ENCODE assay signal across 8 mouse cellular contexts in the genomic region with DNA sequence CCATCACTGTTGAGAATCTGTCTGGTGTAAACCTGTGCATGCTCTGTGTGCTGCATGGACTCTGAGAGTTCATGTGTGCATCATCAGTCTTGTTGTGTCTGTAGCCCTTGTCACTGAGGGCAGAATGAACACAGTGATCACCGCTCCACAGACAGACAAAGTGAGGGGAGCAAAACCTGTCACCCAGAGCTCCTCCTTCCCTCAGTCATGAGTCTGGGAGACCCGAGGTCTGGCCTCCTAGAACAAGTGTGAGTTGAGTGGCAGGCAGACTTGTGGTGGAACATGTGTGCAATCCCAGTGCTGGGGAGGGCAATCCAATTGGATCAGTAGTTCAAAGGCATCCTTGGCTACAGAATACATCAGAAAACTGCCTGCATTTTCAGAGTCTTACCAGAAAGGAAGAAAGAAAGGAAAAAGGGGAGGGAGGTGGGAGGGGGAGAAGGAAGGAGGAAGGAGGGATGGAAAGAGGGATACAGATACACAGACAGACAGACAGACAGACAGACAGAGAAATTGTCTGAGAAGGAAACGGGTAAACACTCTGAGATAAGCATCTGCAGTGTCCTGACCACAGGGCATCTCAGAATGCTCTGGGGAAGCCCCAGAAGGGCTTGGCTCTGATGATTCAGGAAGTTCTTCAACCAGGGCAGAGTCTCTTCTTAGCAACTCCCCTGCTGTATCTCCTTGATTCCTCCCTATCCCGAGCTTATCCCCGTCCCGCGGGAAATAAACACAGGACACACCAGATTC. TPM values are rescaled to one million over a fixed set of nuclear protein-coding genes. Genes with fewer than 3 reads are reported as not detected.
DNase-seq lines count a peak whose midpoint lies in the region; ATAC-seq and TF ChIP-seq lines count a peak whose summit lies in the region.

No protein-coding gene starts in this region.

- 0 out of 2 replicates have a peak overlapping the region, but pooled peaks have one; percentile 1 for H3K4me3 ChIP-seq in embryonic fibroblast, embryonic 13.5 days (ENCODE audit: insufficient read depth, low read length)
- H3K4me3 ChIP-seq in limb, embryonic 14.5 days (replicated peaks; ENCODE audit: low read length), result 0 out of 2 replicates have a peak overlapping the region, but pooled peaks have one; percentile 10
- H3K4me3 ChIP-seq in neural tube, embryonic 13.5 days, result peak overlapping the region; percentile 11; the same call in 1 of the 2 replicates

- H3K27me3 ChIP-seq in limb, embryonic 14.5 days (ENCODE audit: control insufficient read depth, insufficient read depth, low read length), result no peaks in the 10 kb centered on the region
- no peaks in the 10 kb centered on the region for H3K27me3 ChIP-seq in neural tube, embryonic 13.5 days

- H3K4me2 ChIP-seq in limb, embryonic 14.5 days (replicated peaks; ENCODE audit: low read depth, low read length, severe bottlenecking), result peak overlapping the region; percentile 36
- H3K4me2 ChIP-seq in neural tube, embryonic 13.5 days, result peak overlapping the region; percentile 45

- peak; percentile 8 for DNase-seq in retina, postnatal 1 day
- DNase-seq in retina, embryonic 14.5 days (ENCODE audit: low spot score), result no peak
- no peak for DNase-seq in limb, embryonic 14.5 days (ENCODE audit: low spot score)
- DNase-seq in right cerebral cortex, postnatal 14 days, result no peak
- DNase-seq in left cerebral cortex, adult 18-20 months (ENCODE audit: low spot score in 2 of 2), result no peak

- H3K9ac ChIP-seq in limb, embryonic 14.5 days (ENCODE audit: low read depth, low read length, severe bottlenecking), result peak overlapping the region; percentile 36; the same call in 1 of the 2 replicates
- H3K9ac ChIP-seq in neural tube, embryonic 13.5 days, result peak overlapping the region; percentile 55

- H3K4me1 ChIP-seq in embryonic fibroblast, embryonic 13.5 days (ENCODE audit: control insufficient read depth, insufficient read depth, low read length), result no peaks in the 10 kb centered on the region
- 0 out of 2 replicates have a peak, but pooled peaks cover 3% of the 10 kb centered on the region for H3K4me1 ChIP-seq in limb, embryonic 14.5 days (ENCODE audit: control insufficient read depth, insufficient read depth, low read length)
- H3K4me1 ChIP-seq in neural tube, embryonic 13.5 days (replicated peaks), result peaks cover 13% of the 10 kb centered on the region

- WGBS in limb, embryonic 14.5 days, result 18% methylated on average over 7 of the region's 7 CpGs
- WGBS in neural tube, embryonic 13.5 days, result 27% methylated on average over 7 of the region's 7 CpGs

- H3K27ac ChIP-seq in embryonic fibroblast, embryonic 13.5 days (ENCODE audit: insufficient read depth, low read length), result no peak overlapping the region
- no peak overlapping the region for H3K27ac ChIP-seq in limb, embryonic 14.5 days (replicated peaks; ENCODE audit: low read depth, low read length)
- no peak overlapping the region for H3K27ac ChIP-seq in neural tube, embryonic 13.5 days (replicated peaks)

- TF ChIP-seq POLR2A in embryonic fibroblast, embryonic 13.5 days (IDR thresholded peaks at IDR 0.05; ENCODE audit: low read depth, low read length), result no peak
- no peak for TF ChIP-seq POLR2A in limb, embryonic 14.5 days (IDR thresholded peaks at IDR 0.05; ENCODE audit: borderline replicate concordance, extremely low read depth, insufficient read depth, insufficient read length)

- no peaks in the 10 kb centered on the region for H3K36me3 ChIP-seq in limb, embryonic 14.5 days (ENCODE audit: control insufficient read depth, insufficient read depth, low read length)
- H3K36me3 ChIP-seq in neural tube, embryonic 13.5 days, result no peaks in the 10 kb centered on the region

- ATAC-seq in limb, embryonic 14.5 days (ENCODE audit: low FRiP score, low read depth), result no peak
- 0 out of 2 replicates have a peak, but pooled peaks have one; percentile 20 for ATAC-seq in neural tube, embryonic 13.5 days (ENCODE audit: low read depth)
- no peak for ATAC-seq in erythroid progenitor cell, adult 5-6 weeks (replicated peaks; ENCODE audit: low FRiP score, poor library complexity, severe bottlenecking)

- TF ChIP-seq CTCF in embryonic fibroblast, embryonic 13.5 days (IDR thresholded peaks at IDR 0.05; ENCODE audit: borderline replicate concordance, insufficient read depth, low read length), result no peak

- H3K9me3 ChIP-seq in limb, embryonic 14.5 days (ENCODE audit: control insufficient read depth, low read length), result no peaks in the 10 kb centered on the region
- no peaks in the 10 kb centered on the region for H3K9me3 ChIP-seq in neural tube, embryonic 13.5 days

RNA-seq across cellular contexts. Expression of gene Zfp974, which starts 4.0 kb away (rescaled TPM):
- 8.4 and 11.1 TPM in 2 replicates for polyA plus RNA-seq in embryonic fibroblast, embryonic 13.5 days (2011; ENCODE audit: insufficient read length, low read depth, missing spikeins)
- polyA plus RNA-seq in limb, embryonic 14.5 days (2012; rRNA removed), result 4.0 and 5.9 TPM in 2 replicates
- polyA plus RNA-seq in limb, embryonic 14.5 days (2014; fragmentation: Nextera tagmentation; extraction: Ambion mirVana), result 8.0 and 8.4 TPM in 2 replicates
- 15.0 and 16.1 TPM in 2 replicates for polyA plus RNA-seq in neural tube, embryonic 13.5 days (2015; fragmentation: Nextera tagmentation; extraction: Ambion mirVana)
- 10 to 100 TPM; 15.0 to 17.5 TPM for total RNA-seq in left cerebral cortex, adult 18-20 months (2021)
- not detected in 2 replicates for total RNA-seq in erythroid progenitor cell, adult 5-6 weeks (2015; ENCODE audit: low replicate concordance)
- total RNA-seq in erythroid progenitor cell, adult 5-6 weeks (2017; ENCODE audit: low replicate concordance), result 1.8 TPM in 1 of 2 replicates, not detected in the other

RNA-seq across cellular contexts. Expression of gene Zfp780b, which starts 45.7 kb away (rescaled TPM):
- polyA plus RNA-seq in embryonic fibroblast, embryonic 13.5 days (2011; ENCODE audit: insufficient read length, low read depth, missing spikeins), result 12.2 and 13.8 TPM in 2 replicates
- polyA plus RNA-seq in limb, embryonic 14.5 days (2012; rRNA removed), result 4.7 and 5.7 TPM in 2 replicates
- 10.8 and 14.0 TPM in 2 replicates for polyA plus RNA-seq in limb, embryonic 14.5 days (2014; fragmentation: Nextera tagmentation; extraction: Ambion mirVana)
- polyA plus RNA-seq in neural tube, embryonic 13.5 days (2015; fragmentation: Nextera tagmentation; extraction: Ambion mirVana), result 28.0 and 35.8 TPM in 2 replicates
- 10 to 100 TPM; 21.4 to 22.0 TPM for total RNA-seq in left cerebral cortex, adult 18-20 months (2021)
- 2.1 and 6.5 TPM in 2 replicates for total RNA-seq in erythroid progenitor cell, adult 5-6 weeks (2015; ENCODE audit: low replicate concordance)
- total RNA-seq in erythroid progenitor cell, adult 5-6 weeks (2017; ENCODE audit: low replicate concordance), result 2.7 and 7.6 TPM in 2 replicates
